Mouse (Mus musculus) intestine, postnatal 0 days (tissue): ENCODE results near the gene Rpl35a. TPM values are rescaled to one million over a fixed set of nuclear protein-coding genes. Genes with fewer than 3 reads are reported as not detected.

Experiments used
- ATAC-seq: fragments of 200-750 bp; cut with Nextera tagmentation; 2 replicates; pipeline ENCODE4 v1.8.0; 2017; ENCODE audit warnings: mild to moderate bottlenecking, moderate TSS enrichment, moderate library complexity
- H3K27ac ChIP-seq: fragments of 300-500 bp; sonication (generic); 2 replicates; pipeline ENCODE4 v1.5.1; 2014; ENCODE audit warnings: mild to moderate bottlenecking, low read depth, low read length, moderate library complexity
- H3K27me3 ChIP-seq: fragments of 300-500 bp; sonication (generic); replicated peaks from 2 replicates; pipeline ENCODE4 v1.6.1; 2014; ENCODE audit warnings: low read length, mixed read lengths; ENCODE audit not compliant: control insufficient read depth, insufficient read depth
- H3K36me3 ChIP-seq: fragments of 300-500 bp; sonication (generic); 2 replicates; pipeline ENCODE4 v1.6.1; 2014; ENCODE audit warnings: mild to moderate bottlenecking, moderate library complexity; ENCODE audit not compliant: control insufficient read depth, insufficient read depth
- H3K4me1 ChIP-seq: fragments of 300-500 bp; sonication (generic); replicated peaks from 2 replicates; pipeline ENCODE4 v1.6.1; 2014; ENCODE audit warnings: antibody characterized with exemption, low read length, mixed read lengths; ENCODE audit not compliant: control insufficient read depth, insufficient read depth
- H3K4me2 ChIP-seq: fragments of 300-500 bp; sonication (generic); replicated peaks from 2 replicates; pipeline ENCODE4 v1.6.1; 2014; ENCODE audit warnings: low read depth, mild to moderate bottlenecking, moderate library complexity
- H3K4me3 ChIP-seq: fragments of 300-500 bp; sonication (generic); 2 replicates; pipeline ENCODE4 v1.5.1; 2014; ENCODE audit warnings: low read depth, low read length
- H3K9ac ChIP-seq: fragments of 300-500 bp; sonication (generic); 2 replicates; pipeline ENCODE4 v1.6.1; 2014; ENCODE audit warnings: mild to moderate bottlenecking, low read depth, low read length
- H3K9me3 ChIP-seq: fragments of 300-500 bp; sonication (generic); 2 replicates; pipeline ENCODE4 v1.6.1; 2016; ENCODE audit warnings: mixed run types; ENCODE audit not compliant: control insufficient read depth
- CTCF ChIP-seq: sonication (generic); IDR thresholded peaks from 2 replicates; pipeline ENCODE4 v1.5.1; 2016; ENCODE audit warnings: low read depth, mild to moderate bottlenecking, control low read depth, antibody characterized with exemption, moderate library complexity
- WGBS: fragments of 180-500 bp; shearing (Covaris S2); extraction: QIAGEN DNeasy Blood & Tissue Kit; methylation state at CpG from one replicate; pipeline ENCODE4 v1.1.7; 2014; 5-methylcytosine and 5-hydroxymethylcytosine counted together
- polyA plus RNA-seq: library from polyadenylated mRNA; unstranded; fragments of >200 nt; fragmentation: Nextera tagmentation; extraction: Ambion mirVana; gene quantifications from 2 replicates; pipeline ENCODE4 v1.2.1, GENCODE M21; 2015

The Rpl35a gene
- polyA plus RNA-seq, 1 experiment from 2014 or later: 645 TPM

DNA sequence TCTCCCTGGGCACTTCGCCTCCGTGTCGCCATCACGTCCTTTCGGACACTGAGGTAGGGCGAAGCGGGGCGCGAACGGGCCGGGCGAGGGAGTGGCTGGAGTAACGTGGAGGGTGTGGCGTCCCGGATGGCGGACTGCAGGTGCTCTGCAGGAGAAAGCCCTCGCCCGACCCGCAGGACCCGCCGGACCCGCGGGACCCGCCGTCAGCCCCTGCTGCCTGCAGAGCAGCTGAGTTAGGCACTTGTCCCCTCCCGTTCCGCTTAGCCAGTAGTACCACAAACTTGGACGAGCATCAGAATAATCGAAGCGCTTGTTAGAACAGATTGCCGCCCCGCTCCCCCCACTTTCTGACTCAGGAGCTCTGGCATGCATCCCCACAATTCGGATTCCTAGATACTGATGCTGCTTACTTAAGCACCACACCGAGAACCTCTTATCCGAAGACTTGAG is 6.5 kb downstream of the Rpl35a start:
- Histone ChIP-seq H3K4me2 (peak overlapping the region; percentile 89), H3K27me3 (no peaks in the 10 kb centered on the region), H3K9ac (peak overlapping the region; percentile 57), H3K27ac (peak overlapping the region; percentile 62), H3K9me3 (no peaks in the 10 kb centered on the region), H3K4me3 (peak overlapping the region; percentile 89), H3K36me3 (peaks cover 35% of the 10 kb centered on the region), H3K4me1 (0 out of 2 replicates have a peak, but pooled peaks cover 8% of the 10 kb centered on the region)
- WGBS: under 1% methylated on average over 35 of the region's 35 CpGs
- peak; percentile 63 for ATAC-seq
- TF ChIP-seq CTCF: no peak

DNA sequence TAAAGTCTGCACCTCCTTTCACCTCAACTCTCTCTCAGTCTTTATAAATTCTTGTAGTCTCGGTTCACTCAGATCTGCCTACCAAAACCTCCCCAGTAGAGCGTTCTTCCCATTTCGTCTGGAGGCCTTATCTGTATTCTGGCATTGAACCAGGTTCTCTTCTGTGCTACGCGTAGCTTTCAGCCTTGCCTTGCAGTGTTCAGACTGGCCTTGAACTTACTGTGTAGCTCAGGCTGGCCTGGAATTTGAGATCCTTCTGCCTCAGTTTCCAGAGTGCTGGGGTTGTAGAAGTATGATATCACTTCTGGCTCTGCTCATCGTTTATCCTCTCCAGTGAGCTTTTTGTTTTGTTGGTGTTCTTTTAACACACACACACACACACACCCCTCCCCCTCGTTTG is 7.0 kb downstream of the Rpl35a start:
- no peaks in the 10 kb centered on the region for H3K9me3 ChIP-seq
- H3K27ac ChIP-seq: no peak overlapping the region
- H3K27me3 ChIP-seq: no peaks in the 10 kb centered on the region
- H3K4me1 ChIP-seq: 0 out of 2 replicates have a peak, but pooled peaks cover 5% of the 10 kb centered on the region
- ATAC-seq: no peak
- H3K36me3 ChIP-seq: peaks cover 31% of the 10 kb centered on the region
- peak overlapping the region; percentile 89 for H3K4me2 ChIP-seq
- 14% methylated on average over 7 of the region's 7 CpGs for WGBS
- no peak for TF ChIP-seq CTCF
- H3K4me3 ChIP-seq: peak overlapping the region; percentile 89
- peak overlapping the region; percentile 57; the same call in 1 of the 2 replicates for H3K9ac ChIP-seq

DNA sequence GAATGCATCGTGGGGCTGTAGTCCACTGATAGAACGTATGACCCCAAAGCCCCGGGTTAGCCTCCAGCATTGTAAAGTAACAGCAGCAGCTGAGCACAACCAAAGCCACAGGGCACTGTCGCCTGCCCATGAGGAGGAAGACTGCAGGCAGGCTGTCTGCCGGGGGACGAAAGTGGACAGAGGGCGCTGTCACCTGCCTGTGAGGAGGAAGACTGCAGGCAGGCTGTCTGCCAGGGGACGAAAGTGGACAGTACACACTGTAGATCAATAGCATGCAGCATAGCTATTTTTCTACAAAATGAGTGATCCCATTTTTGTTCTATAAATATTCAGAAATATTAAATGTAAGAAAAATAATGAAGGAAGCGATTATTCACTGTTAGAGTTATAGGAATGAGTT is 8.4 kb downstream of the Rpl35a start:
- no peak for ATAC-seq
- no peaks in the 10 kb centered on the region for H3K4me1 ChIP-seq
- no peaks in the 10 kb centered on the region for H3K9me3 ChIP-seq
- 82% methylated on average over 9 of the region's 9 CpGs for WGBS
- no peaks in the 10 kb centered on the region for H3K27me3 ChIP-seq
- H3K36me3 ChIP-seq: peaks cover 18% of the 10 kb centered on the region
- H3K4me3 ChIP-seq: no peak overlapping the region
- TF ChIP-seq CTCF: peak; percentile 44
- no peak overlapping the region for H3K4me2 ChIP-seq
- no peak overlapping the region for H3K9ac ChIP-seq
- no peak overlapping the region for H3K27ac ChIP-seq

DNA sequence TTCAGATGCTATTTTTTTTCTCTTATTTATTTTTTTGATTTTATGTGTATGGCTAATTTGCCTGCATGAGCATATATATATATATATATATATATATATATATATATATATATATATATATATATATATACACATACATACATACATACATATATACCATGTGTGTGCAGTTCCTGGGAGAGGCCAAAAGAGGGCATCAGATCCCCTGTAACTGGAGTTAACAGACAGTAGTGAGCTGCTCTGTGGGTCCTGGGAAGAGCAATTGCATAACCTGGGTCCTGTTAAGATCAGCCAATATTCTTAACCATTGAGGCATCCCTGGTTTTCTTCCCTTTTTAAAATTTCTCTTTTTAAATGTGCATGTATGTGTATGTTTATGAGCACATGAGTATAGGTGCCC is 14.7 kb downstream of the Rpl35a start:
- Histone ChIP-seq H3K27me3 (no peaks in the 10 kb centered on the region), H3K9me3 (no peaks in the 10 kb centered on the region), H3K27ac (no peak overlapping the region), H3K4me1 (no peaks in the 10 kb centered on the region), H3K9ac (no peak overlapping the region), H3K4me2 (no peak overlapping the region), H3K4me3 (no peak overlapping the region), H3K36me3 (peaks cover 16% of the 10 kb centered on the region; the same call in 1 of the 2 replicates)
- no peak for TF ChIP-seq CTCF
- no peak for ATAC-seq

DNA sequence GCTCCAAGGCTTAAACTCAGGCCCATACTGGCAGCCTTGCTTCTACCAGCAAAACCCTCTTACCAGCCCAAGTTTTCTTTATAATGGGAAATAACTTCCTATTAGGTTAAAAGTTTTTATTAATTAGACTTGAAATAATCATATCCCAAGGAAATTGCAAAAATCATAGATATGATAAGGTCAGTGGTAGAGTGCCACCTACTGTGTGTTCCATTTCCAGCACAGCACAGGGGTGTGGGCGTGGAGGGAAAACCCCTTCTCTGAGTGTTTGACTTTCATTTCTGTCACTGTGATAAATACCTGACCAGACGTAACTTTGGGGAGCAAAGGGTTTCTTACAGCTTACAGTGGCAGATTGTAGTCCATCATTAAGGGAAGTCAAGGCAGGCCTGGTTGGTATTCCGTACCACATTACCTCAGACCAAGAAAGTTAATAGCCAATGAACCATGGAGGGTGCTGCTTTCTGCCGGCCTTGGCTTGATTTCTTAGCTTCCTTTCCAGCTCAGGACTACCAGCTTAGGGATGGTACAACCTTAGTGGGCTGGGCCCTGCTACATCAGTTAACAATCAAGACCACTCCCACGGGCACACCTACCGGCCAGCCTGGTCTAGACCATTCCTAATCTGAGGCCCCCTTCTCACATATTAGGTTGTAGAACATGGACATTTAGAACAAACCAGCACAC is 16.8 kb downstream of the Rpl35a start:
- Histone ChIP-seq H3K36me3 (peaks cover 11% of the 10 kb centered on the region; the same call in 1 of the 2 replicates), H3K27me3 (no peaks in the 10 kb centered on the region), H3K27ac (no peak overlapping the region), H3K4me3 (no peak overlapping the region), H3K4me2 (no peak overlapping the region), H3K9ac (no peak overlapping the region), H3K4me1 (no peaks in the 10 kb centered on the region), H3K9me3 (no peaks in the 10 kb centered on the region)
- no peak for ATAC-seq
- WGBS: 76% methylated on average over 6 of the region's 6 CpGs
- peak; percentile 22; the same call in 1 of the 2 replicates for TF ChIP-seq CTCF

DNA sequence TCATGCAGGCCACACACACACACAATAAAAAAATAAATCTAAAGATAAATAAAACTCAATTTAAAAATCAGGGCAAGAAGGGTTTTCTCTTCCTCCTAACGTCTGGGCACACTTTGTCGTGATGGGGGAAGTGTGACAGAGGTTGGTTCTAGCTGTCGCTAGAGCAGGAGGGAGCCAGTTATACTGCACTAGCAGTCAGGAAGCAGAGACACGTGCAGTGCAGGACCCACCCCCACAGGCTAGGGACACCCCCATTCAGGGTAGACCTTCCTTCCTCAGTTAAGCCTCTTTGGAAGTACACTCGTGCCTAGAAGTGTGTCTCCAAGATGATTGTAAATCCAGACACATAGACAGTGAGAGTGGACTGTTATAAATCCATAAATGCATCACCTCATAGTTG is 18.7 kb downstream of the Rpl35a start:
- no peak for ATAC-seq
- no peak for TF ChIP-seq CTCF
- Histone ChIP-seq H3K27ac (no peak overlapping the region), H3K27me3 (no peaks in the 10 kb centered on the region), H3K9ac (no peak overlapping the region), H3K4me2 (no peak overlapping the region), H3K4me3 (no peak overlapping the region), H3K4me1 (no peaks in the 10 kb centered on the region), H3K36me3 (peaks cover 7% of the 10 kb centered on the region; the same call in 1 of the 2 replicates), H3K9me3 (no peaks in the 10 kb centered on the region)
- 71% methylated on average over 5 of the region's 5 CpGs for WGBS
